Mouse (Mus musculus) lung, postnatal 10 days (tissue): ENCODE results near the gene Rexo5.

Experiments used
- DNase-seq: peaks from one replicate; pipeline ENCODE4 v3.0.0; 2021

The Rexo5 gene

GRCm38 (mm10) chr7:119793586-119794250, at the start of gene Rexo5, which contains the start of gene Eri2:
Rexo5 (plus strand) TSS chr7:119794006.
Eri2 (minus strand) TSS chr7:119794058.
- peak; percentile 94 for DNase-seq

- peak; percentile 2 for DNase-seq
Observed at GRCm38 (mm10) chr7:119744321-119744720, 49.5 kb upstream of the Rexo5 start.

DNA sequence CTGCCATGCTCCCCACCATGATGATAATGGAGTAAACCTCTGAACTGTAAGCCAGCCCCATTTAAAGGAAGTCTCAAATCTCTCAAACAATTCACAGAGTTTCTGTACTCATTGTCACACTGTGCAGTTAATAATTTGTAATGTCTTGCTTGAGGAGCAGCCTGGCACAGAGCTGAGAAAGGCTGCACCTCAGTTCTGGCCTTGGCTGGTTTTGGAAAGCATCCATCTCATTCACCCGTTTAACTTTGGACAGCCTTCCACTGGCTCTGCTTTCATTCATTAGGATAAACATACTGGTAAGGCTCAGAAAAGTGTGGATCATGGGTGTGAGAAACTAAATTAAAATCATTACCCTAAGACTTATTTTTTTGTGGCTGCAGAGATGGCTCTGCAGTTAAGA, 47.9 kb upstream of the Rexo5 start:
- no peak for DNase-seq

DNA sequence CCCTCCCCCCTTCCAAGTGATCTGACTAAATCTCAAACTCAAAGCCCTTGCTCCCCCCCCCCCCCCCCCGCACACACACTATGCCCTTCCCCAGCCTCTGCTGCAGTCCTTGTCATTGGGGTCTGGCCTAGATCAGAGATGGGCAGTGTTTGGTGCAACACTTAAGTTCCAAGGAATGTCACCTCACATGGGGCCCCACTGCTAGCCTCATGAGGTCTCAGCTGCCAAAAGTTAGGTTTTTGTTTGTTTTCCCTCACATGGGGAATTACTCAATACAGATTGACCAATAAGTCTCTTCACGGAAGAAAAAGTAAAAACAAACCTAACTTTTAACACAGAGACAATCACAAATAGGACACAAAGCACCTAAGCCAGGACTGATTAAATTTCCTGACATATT, 45.0 kb upstream of the Rexo5 start:
- DNase-seq, result no peak

- no peak for DNase-seq
Observed at GRCm38 (mm10) chr7:119749942-119750341, 43.9 kb upstream of the Rexo5 start.

GRCm38 (mm10) chr7:119753696-119754095, 40.1 kb upstream of the Rexo5 start:
- no peak for DNase-seq

- DNase-seq, result no peak
Observed at GRCm38 (mm10) chr7:119760527-119760951, 33.3 kb upstream of the Rexo5 start, which contains the start of gene Acsm3. Acsm3 (plus strand) TSS chr7:119760923.

DNA sequence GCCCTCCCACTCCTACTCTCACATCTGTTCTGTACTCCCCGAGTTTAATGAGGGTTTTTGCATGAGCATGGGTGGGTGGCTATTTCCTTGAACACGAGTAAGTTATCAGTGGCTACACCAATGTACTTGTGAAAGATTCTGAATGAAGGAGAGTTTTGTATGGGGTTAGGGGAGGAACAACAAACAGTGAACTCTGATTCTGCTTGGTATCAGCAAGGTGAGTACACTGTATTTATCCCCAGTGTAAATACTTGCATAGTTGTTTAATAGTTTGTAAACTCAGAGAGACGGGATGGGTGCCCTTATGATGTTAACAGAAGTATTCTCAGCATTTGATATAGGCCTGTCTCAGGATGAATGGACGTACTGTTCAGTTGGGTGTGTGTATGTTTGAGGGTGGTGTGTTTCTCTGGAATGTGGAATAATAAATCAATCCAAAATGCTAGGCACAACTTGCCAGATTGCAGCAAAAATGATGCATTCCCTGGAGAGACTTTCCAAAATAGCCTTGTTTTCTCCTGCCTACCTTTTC, 31.6 kb upstream of the Rexo5 start:
- DNase-seq, result no peak

DNA sequence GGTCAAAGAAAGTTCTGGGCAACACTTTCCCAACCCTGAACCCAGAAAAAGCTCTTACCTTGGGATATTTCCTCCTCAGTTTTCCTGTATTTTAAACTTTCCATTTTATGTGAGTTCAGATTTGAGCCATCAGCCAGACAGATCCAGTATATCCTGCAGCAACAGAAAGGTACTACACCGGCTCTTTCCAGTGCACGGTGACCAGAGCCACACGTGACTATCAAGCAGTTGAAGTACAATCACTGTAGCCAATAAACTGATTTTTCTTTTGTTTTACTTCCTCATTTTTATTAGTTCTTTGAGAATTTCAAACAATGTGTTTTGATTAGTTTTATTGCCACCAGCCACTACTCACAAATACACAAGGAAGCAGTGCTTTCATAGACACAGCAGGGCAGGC, 29.4 kb upstream of the Rexo5 start:
- DNase-seq, result no peak

DNA sequence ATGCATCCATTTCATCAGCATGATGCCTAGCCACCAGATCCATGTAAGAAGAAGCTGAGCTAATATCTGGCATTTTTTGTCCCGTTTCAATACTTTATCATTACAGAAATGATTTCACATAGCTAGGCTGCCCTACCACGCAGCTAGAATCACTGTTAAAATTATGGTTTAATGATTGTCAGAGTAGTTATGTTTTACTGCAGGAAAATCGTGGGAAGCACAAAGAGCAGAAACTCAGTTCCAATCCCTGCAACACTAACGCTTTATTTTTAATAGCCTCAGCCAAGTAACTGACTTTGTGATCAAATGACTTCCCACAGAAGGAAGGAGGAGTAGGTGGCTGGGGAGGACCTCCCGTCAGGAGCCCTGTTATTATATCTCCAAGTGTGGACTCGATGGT, 26.8 kb upstream of the Rexo5 start:
- DNase-seq, result no peak

GRCm38 (mm10) chr7:119769895-119770294, 23.9 kb upstream of the Rexo5 start:
- no peak for DNase-seq

DNA sequence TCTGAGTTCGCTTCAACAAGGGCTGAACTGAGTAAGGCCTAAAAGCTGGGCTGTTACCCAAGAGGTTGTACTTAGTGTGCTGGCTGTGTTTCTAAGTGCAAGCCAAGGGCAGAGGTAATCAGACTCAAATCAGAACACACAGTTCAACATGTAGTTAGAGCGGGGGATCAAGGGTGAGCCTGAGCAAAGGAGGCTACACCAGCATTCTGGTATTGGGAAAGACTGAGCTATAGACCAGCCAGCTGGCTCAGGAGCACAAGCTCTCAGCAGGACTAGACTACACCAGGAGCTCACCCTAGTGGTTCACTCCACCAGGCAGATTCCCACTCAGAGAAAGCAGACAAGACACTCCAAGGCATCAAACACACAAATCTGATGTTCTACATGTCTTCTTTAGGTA, 10.4 kb upstream of the Rexo5 start:
- DNase-seq, result peak; percentile 34

DNA sequence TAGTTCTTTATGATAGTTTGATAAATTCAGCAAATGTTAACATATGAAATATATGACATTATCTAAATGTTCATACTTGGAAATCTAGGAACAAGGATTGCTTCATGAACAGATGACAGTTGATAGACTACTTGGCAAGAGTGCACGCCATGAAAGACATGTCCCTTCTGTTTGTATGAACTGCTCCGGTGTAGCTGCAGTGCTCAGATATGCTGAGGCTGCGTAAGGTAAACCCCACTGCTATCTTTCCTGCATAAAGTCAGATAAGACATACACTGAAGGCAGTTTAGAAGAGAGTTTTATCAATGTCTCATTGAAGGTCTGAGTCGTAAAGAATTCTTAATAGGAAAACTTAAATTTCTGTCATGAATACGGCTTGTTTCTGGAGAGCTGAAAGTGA, 8.9 kb upstream of the Rexo5 start:
- DNase-seq, result no peak

DNA sequence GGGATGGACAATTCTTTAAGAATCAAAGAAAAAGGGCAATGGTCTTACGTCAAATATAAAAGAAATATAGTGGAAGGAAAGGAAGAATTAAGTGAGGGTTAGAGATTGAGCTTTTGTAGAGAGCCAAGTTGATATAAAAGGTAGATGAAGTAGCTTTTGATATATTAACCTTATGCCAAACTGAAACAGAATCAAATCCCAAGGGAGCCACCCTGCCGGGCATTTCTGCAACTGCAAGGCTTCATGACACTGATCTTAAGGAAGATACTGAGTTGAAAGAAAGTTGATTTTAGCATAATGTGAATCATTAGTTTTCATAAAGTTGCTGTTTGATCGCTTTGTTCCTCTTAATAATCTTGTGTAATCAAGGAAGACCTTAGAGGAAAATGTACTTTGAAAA, 4.8 kb upstream of the Rexo5 start:
- no peak for DNase-seq

DNA sequence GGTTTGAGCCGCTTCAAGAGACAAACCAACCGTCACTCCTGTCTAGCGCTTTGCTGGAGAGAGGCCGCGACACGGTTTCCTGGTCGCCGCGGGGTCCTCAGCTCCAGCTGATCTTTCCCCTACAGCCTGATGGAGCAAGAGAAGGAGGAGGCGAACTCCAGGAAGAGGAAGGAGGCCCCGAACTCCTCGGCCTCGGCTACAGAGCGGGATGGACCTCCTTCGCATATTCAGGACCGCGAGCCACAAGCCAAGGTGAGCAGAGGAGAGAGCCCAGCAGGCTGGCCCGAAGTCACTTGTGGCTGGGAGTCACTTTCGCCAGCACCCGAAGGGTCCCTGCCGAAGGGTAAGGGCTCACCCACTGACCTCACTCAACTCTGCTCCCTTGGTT, 439 bp downstream of the Rexo5 start:
- DNase-seq, result no peak

GRCm38 (mm10) chr7:119795311-119795710, 1.5 kb downstream of the Rexo5 start:
- DNase-seq, result no peak

DNA sequence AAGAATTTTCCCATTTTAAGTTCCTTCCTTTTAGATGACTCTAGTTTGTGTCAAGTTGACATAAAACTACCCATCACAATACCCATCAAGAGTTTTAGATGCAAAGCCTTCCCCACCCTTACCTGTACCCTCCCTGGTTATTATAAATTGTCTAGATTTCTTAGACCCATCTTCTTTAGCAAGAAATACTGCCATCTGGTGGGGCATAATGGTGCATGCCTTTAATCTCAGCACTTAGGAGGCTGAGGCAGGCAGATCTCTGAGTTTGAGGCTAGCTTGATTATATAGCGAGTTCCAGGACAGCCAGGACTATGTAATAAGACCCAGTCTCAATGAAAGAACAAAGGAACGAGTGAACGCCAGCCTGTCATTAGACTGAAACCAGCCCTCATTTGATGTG, 6.7 kb downstream of the Rexo5 start:
- DNase-seq, result no peak

DNA sequence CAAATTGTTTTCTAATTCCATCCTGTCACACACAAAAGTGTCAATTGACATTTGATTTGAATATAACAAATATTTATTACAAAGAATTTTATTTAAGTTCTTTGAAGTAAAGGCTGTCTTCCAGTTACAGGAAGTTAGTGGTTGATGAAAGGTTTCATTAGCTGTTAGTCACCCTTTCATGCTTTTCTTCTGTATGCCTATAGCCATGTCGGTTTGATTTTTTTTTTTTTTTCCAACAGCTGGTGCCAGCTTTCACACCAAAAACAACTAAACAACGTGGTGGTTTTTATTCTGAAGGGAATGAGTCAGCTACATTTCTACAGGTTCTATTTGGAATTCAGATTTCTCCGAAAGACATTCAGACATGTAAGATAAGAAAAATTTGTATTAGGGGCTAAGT, 7.2 kb downstream of the Rexo5 start:
- no peak for DNase-seq

DNA sequence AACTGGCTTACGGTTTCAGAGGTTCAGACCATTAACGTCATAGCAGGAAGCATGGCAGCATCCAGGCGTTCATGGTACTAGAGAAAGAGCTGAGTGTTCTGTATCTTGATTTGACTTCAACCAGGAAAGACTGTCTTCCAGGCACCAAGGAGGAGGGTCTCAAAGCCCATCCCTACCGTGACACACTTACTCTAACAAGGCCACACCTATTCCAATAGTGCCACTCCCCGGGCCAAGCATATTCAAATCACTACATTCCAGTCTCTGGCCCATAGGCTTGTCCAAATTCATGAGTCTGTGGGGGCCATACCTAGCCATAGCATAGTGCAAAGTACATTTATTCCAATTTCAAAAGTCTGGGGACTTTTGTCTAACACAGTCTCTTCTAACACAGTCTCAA, 13.6 kb downstream of the Rexo5 start:
- DNase-seq, result no peak

- no peak for DNase-seq
Observed at GRCm38 (mm10) chr7:119808723-119809122, 14.9 kb downstream of the Rexo5 start.

DNA sequence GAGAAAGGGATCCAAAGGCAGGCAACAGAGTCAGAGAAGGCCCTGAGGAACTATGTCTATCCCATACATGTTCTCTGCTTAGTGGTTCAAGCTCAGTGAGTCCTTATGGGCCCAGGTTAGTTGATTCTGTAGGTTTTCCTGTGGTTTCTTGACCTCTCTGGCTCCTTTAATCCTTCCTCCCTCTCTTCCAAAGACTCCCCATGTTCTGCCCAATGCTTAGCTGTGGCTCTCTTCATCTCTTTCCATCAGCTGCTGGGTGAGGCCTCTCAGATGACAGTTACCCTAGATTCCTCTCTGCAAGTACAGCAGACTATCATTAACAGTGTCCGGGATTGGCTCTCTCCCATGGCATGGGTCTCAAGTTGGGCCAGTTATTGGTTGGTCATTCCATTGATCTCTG, 41.6 kb downstream of the Rexo5 start:
- no peak for DNase-seq

GRCm38 (mm10) chr7:119835996-119836777, 42.4 kb downstream of the Rexo5 start:
- DNase-seq, result no peak

- DNase-seq, result no peak
Observed at GRCm38 (mm10) chr7:119841820-119842449, 48.1 kb downstream of the Rexo5 start.

GRCm38 (mm10) chr7:119845541-119845940, 51.7 kb downstream of the Rexo5 start:
- no peak for DNase-seq
